Comparison of ENCODE assay signal across 18 mouse cellular contexts in genomic region chr6:136982581-136982980, GRCm38 (mm10). TPM values are rescaled to one million over a fixed set of nuclear protein-coding genes. Genes with fewer than 3 reads are reported as not detected.
"Had no signal": no experiment of that assay in that cellular context is flagged by ENCODE, and none has a peak within 500 bp of the region (broad histone marks: within the 10 kb centered on the region; RNA-seq: fewer than 3 reads in every experiment).

No protein-coding gene starts in this region.

- H3K9ac ChIP-seq: lung, embryonic 15.5 days; midbrain, embryonic 13.5 days; midbrain, embryonic 15.5 days; neural tube, embryonic 12.5 days; stomach, embryonic 15.5 days had no signal

- H3K9me3 ChIP-seq: lung, embryonic 15.5 days; megakaryocyte, embryonic 14.5 days; midbrain, embryonic 13.5 days; midbrain, embryonic 15.5 days; neural tube, embryonic 12.5 days; stomach, embryonic 15.5 days had no signal

- H3K4me1 ChIP-seq: neural tube, embryonic 12.5 days; stomach, embryonic 15.5 days had no signal

- H3K36me3 ChIP-seq: lung, embryonic 15.5 days; midbrain, embryonic 13.5 days; midbrain, embryonic 15.5 days; neural tube, embryonic 12.5 days; stomach, embryonic 15.5 days had no signal

- H3K27ac ChIP-seq: lung, embryonic 15.5 days; macrophage; midbrain, embryonic 13.5 days; midbrain, embryonic 15.5 days; neural tube, embryonic 12.5 days; stomach, embryonic 15.5 days; stomach, postnatal 0 days had no signal

- ATAC-seq: lung, postnatal 0 days; midbrain, embryonic 13.5 days; midbrain, embryonic 15.5 days had no signal

- H3K4me3 ChIP-seq: lung, embryonic 15.5 days; megakaryocyte, embryonic 14.5 days; midbrain, embryonic 13.5 days; midbrain, embryonic 15.5 days; neural tube, embryonic 12.5 days; stomach, embryonic 15.5 days had no signal

- H3K27me3 ChIP-seq: lung, embryonic 15.5 days; midbrain, embryonic 13.5 days; midbrain, embryonic 15.5 days; neural tube, embryonic 12.5 days; stomach, embryonic 15.5 days had no signal

- H3K4me2 ChIP-seq: lung, embryonic 15.5 days; midbrain, embryonic 11.5 days; midbrain, embryonic 13.5 days; midbrain, embryonic 15.5 days; neural tube, embryonic 12.5 days; stomach, embryonic 15.5 days had no signal

- DNase-seq: lung, adult 2 months; lung, postnatal 14 days; lung, postnatal 36 days; right cerebral cortex, postnatal 14 days; thymus, adult 2 months; thymus, postnatal 25 days; thymus, postnatal 4 days had no signal

RNA-seq across cellular contexts. Expression of gene Pde6h, which starts 58.9 kb away (rescaled TPM):
- polyA plus RNA-seq: macrophage; midbrain, embryonic 11.5 days; midbrain, embryonic 13.5 days; midbrain, embryonic 15.5 days; neural tube, embryonic 12.5 days; neural tube, embryonic 14.5 days; stomach, embryonic 15.5 days had no signal
